Mouse (Mus musculus) bone marrow macrophage, adult 2 months (primary cell): ENCODE measurements at regions not wholly inside any gene's neighbourhood (a gene's known extent, or its start where the extent isn't known, plus 50 kb on each side); places are given as distances from the start of the nearest gene placed in this dataset.
A peak's percentile ranks its signal among the peaks of the same experiment; 100 is the strongest.

Experiments used
- H3K27ac ChIP-seq: 2 replicates; pipeline ENCODE4 v1.5.1; 2012; ENCODE audit warnings: low read depth, low read length; ENCODE audit not compliant: insufficient read depth
- H3K4me1 ChIP-seq: 2 replicates; pipeline ENCODE4 v1.6.1; 2012; ENCODE audit warnings: low read length; ENCODE audit not compliant: control insufficient read depth, insufficient read depth
- H3K4me3 ChIP-seq: 2 replicates; pipeline ENCODE4 v1.5.1; 2012; ENCODE audit warnings: mild to moderate bottlenecking, low read length, moderate library complexity; ENCODE audit not compliant: insufficient read depth
- CTCF ChIP-seq: IDR thresholded peaks from 2 replicates; pipeline ENCODE4 v1.5.1; 2012; ENCODE audit warnings: low read depth, mild to moderate bottlenecking, low read length, moderate library complexity
- POLR2A ChIP-seq: IDR thresholded peaks from 2 replicates; pipeline ENCODE4 v1.6.1; 2012; ENCODE audit warnings: mild to moderate bottlenecking, low read depth, low read length, borderline replicate concordance

GRCm38 (mm10) chr8:56476158-56476557 lies 74.7 kb downstream of the Cep44 start:
- no peak overlapping the region for H3K4me3 ChIP-seq
- no peak overlapping the region for H3K27ac ChIP-seq
- TF ChIP-seq POLR2A, result no peak
- TF ChIP-seq CTCF, result no peak
- H3K4me1 ChIP-seq, result no peaks in the 10 kb centered on the region

- Histone ChIP-seq H3K4me1 (no peaks in the 10 kb centered on the region), H3K4me3 (no peak overlapping the region), H3K27ac (no peak overlapping the region)
- TF ChIP-seq CTCF, result no peak
- no peak for TF ChIP-seq POLR2A
These were observed 75.7 kb downstream of the Cep44 start for GRCm38 (mm10) chr8:56475138-56475537.

- TF ChIP-seq POLR2A (no peak), CTCF (no peak)
- Histone ChIP-seq H3K4me1 (no peaks in the 10 kb centered on the region), H3K4me3 (no peak overlapping the region), H3K27ac (no peak overlapping the region)
These were observed 76.5 kb downstream of the Cep44 start for GRCm38 (mm10) chr8:56474335-56474734.

GRCm38 (mm10) chr8:56465091-56465490 lies 85.8 kb downstream of the Cep44 start:
- Histone ChIP-seq H3K4me3 (no peak overlapping the region), H3K27ac (no peak overlapping the region), H3K4me1 (no peaks in the 10 kb centered on the region)
- TF ChIP-seq POLR2A (no peak), CTCF (no peak)

- Histone ChIP-seq H3K4me1 (peaks cover 14% of the 10 kb centered on the region), H3K4me3 (no peak overlapping the region), H3K27ac (no peak overlapping the region)
- TF ChIP-seq POLR2A, result no peak
- TF ChIP-seq CTCF, result no peak
These were observed 99.9 kb downstream of the Cep44 start for GRCm38 (mm10) chr8:56450982-56451381.

GRCm38 (mm10) chr8:56443676-56444075 lies 107.2 kb downstream of the Cep44 start:
- Histone ChIP-seq H3K27ac (no peak overlapping the region), H3K4me3 (no peak overlapping the region), H3K4me1 (peaks cover 15% of the 10 kb centered on the region)
- TF ChIP-seq POLR2A (no peak), CTCF (no peak)

- Histone ChIP-seq H3K4me3 (no peak overlapping the region), H3K27ac (peak overlapping the region; percentile 49), H3K4me1 (peaks cover 22% of the 10 kb centered on the region)
- TF ChIP-seq CTCF (no peak), POLR2A (no peak)
These were observed 111.4 kb downstream of the Cep44 start for GRCm38 (mm10) chr8:56439417-56439816.

- H3K27ac ChIP-seq, result no peak overlapping the region
- H3K4me3 ChIP-seq, result no peak overlapping the region
- peaks cover 18% of the 10 kb centered on the region for H3K4me1 ChIP-seq
- TF ChIP-seq CTCF (no peak), POLR2A (no peak)
These were observed 116.0 kb downstream of the Cep44 start for GRCm38 (mm10) chr8:56434826-56435225.

GRCm38 (mm10) chr8:56412026-56412425 lies 117.6 kb downstream of the Hpgd start:
- Histone ChIP-seq H3K4me3 (no peak overlapping the region), H3K27ac (peak overlapping the region; percentile 42), H3K4me1 (peaks cover 20% of the 10 kb centered on the region)
- no peak for TF ChIP-seq CTCF

- no peak overlapping the region for H3K27ac ChIP-seq
- no peak overlapping the region for H3K4me3 ChIP-seq
- peaks cover 20% of the 10 kb centered on the region for H3K4me1 ChIP-seq
- TF ChIP-seq CTCF (no peak), POLR2A (no peak)
These were observed 116.0 kb downstream of the Hpgd start for GRCm38 (mm10) chr8:56410412-56410811.

- Histone ChIP-seq H3K27ac (no peak overlapping the region), H3K4me3 (no peak overlapping the region), H3K4me1 (peaks cover 16% of the 10 kb centered on the region)
- TF ChIP-seq POLR2A, result no peak
- TF ChIP-seq CTCF, result no peak
These were observed 112.9 kb downstream of the Hpgd start for GRCm38 (mm10) chr8:56407267-56407666.
